Mouse (Mus musculus) bone marrow, adult 2 months (tissue): ENCODE data around the gene Tbx2.

ENCODE experiments used
- CTCF ChIP-seq: fragments of 200-500 bp; IDR thresholded peaks from 2 replicates; pipeline ENCODE4 v1.5.1; 2011; ENCODE audit warnings: low read length, control low read depth; ENCODE audit not compliant: control insufficient read depth, insufficient read depth
- POLR2A ChIP-seq: fragments of 200-500 bp; IDR thresholded peaks from 2 replicates; pipeline ENCODE4 v1.6.1; 2011; ENCODE audit warnings: low read depth, mild to moderate bottlenecking, control low read depth, low read length, borderline replicate concordance; ENCODE audit not compliant: control insufficient read depth

- TF ChIP-seq POLR2A (no peak), CTCF (no peak)
Measured at GRCm38 (mm10) chr11:85820959-85821358, 11.4 kb upstream of the Tbx2 start.
